Mouse (Mus musculus): ENCODE measurements at regions not wholly inside any gene's neighbourhood (a gene's known extent, or its start where the extent isn't known, plus 50 kb on each side); places are given as distances from the start of the nearest gene placed in this dataset.

GRCm38 (mm10) chr11:113121307-113121706, 339.3 kb downstream of the Sox9 start:
- H3K27me3 ChIP-seq (replicated peaks; ENCODE audit: insufficient read depth, low read length) = no peaks in the 10 kb centered on the region
- H3K27ac ChIP-seq (ENCODE audit: low read length) = no peak overlapping the region
- DNase-seq (ENCODE audit: low spot score) (no peak), ATAC-seq (no peak)
- no peaks in the 10 kb centered on the region for H3K9me3 ChIP-seq (ENCODE audit: low read length)
- 33% methylated on average over 12 of the region's 12 CpGs for WGBS
- no peak overlapping the region for H3K9ac ChIP-seq (replicated peaks; ENCODE audit: low read depth)
- TF ChIP-seq EP300 (IDR thresholded peaks at IDR 0.05) = no peak
- no peak for TF ChIP-seq CTCF (IDR thresholded peaks at IDR 0.05)
- no peak overlapping the region for H3K4me3 ChIP-seq (ENCODE audit: low read depth, low read length)
- H3K4me1 ChIP-seq (ENCODE audit: insufficient read depth, low read depth, low read length) = no peaks in the 10 kb centered on the region; the same call in 1 of the 2 replicates
- H3K4me2 ChIP-seq (replicated peaks; ENCODE audit: low read depth, low read length) = no peak overlapping the region
- H3K36me3 ChIP-seq (ENCODE audit: insufficient read depth, low read length) = no peaks in the 10 kb centered on the region

DNA sequence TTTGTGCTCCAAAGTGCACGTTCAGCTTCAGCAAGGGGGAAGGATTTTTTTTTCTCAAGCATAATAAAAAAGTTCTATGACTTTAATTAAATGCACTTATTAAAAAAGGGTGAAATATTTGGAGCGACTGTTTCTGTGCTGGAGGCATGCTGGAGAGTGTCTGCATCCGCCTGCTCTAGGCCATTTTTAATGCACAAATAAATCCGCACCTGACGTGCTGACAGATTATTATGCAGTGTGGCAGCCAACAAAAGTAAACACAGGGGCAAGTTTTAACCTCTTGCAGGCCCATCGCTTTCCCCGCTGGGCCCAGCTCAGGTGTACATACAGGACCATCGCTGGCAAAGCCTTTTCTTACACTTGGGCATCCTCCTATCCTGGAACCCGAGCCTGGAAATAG, 340.1 kb downstream of the Sox9 start:
- TF ChIP-seq CTCF (IDR thresholded peaks at IDR 0.05) (no peak), EP300 (IDR thresholded peaks at IDR 0.05) (no peak)
- no peak overlapping the region for H3K4me3 ChIP-seq (ENCODE audit: low read depth, low read length)
- no peak for DNase-seq (ENCODE audit: low spot score)
- H3K36me3 ChIP-seq (ENCODE audit: insufficient read depth, low read length) = no peaks in the 10 kb centered on the region
- ATAC-seq = no peak
- no peak overlapping the region for H3K9ac ChIP-seq (replicated peaks; ENCODE audit: low read depth)
- H3K9me3 ChIP-seq (ENCODE audit: low read length) = no peaks in the 10 kb centered on the region
- H3K27me3 ChIP-seq (replicated peaks; ENCODE audit: insufficient read depth, low read length) = no peaks in the 10 kb centered on the region
- no peak overlapping the region for H3K4me2 ChIP-seq (replicated peaks; ENCODE audit: low read depth, low read length)
- no peaks in the 10 kb centered on the region; the same call in 1 of the 2 replicates for H3K4me1 ChIP-seq (ENCODE audit: insufficient read depth, low read depth, low read length)
- no peak overlapping the region for H3K27ac ChIP-seq (ENCODE audit: low read length)
- 43% methylated on average over 9 of the region's 9 CpGs for WGBS

DNA sequence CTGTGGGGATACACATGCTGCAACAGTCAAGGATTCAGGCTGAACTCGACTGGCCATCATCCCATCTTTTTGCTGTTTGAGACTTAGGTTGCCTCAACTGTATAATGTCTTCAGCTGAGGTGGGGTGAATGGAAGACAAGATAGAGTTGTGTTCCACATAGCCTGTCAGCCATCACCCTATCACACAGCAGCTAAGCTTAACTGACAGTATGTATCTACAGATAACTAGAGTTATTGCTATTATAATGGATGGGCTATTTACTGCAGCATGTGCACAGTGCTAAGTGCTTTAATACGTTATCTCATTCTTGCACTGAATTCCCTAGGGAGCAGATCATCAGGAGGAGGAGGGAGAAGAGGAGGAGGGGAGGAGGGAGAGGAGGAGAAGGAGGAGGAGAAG, 340.9 kb downstream of the Sox9 start:
- Histone ChIP-seq H3K36me3 (ENCODE audit: insufficient read depth, low read length) (no peaks in the 10 kb centered on the region), H3K9me3 (ENCODE audit: low read length) (no peaks in the 10 kb centered on the region), H3K4me3 (ENCODE audit: low read depth, low read length) (no peak overlapping the region), H3K27me3 (replicated peaks; ENCODE audit: insufficient read depth, low read length) (no peaks in the 10 kb centered on the region), H3K4me1 (ENCODE audit: insufficient read depth, low read depth, low read length) (no peaks in the 10 kb centered on the region; the same call in 1 of the 2 replicates), H3K4me2 (replicated peaks; ENCODE audit: low read depth, low read length) (no peak overlapping the region), H3K27ac (ENCODE audit: low read length) (no peak overlapping the region), H3K9ac (replicated peaks; ENCODE audit: low read depth) (no peak overlapping the region)
- TF ChIP-seq CTCF (IDR thresholded peaks at IDR 0.05) (no peak), EP300 (IDR thresholded peaks at IDR 0.05) (no peak)
- DNase-seq (ENCODE audit: low spot score) = no peak
- ATAC-seq = no peak
- 25% methylated on average over 2 of the region's 2 CpGs for WGBS

DNA sequence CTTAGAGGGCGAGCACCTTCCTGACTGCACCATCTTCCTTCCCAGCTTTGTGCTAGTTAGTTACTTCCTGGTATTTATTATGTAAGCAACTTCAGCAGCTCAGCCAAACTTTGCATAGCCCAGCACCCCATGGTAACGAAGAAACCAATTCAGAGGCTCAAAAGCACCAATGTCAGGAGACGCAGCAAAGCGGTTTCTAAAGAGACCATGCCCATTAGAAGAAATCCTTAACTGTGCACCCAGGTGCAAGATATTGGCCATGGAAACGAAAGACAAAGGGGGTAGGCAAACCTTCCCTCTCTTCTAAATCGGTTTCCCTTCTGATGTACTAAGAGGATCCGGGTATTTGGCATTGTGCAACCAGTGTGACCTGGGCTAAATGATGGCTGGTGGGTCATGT, 343.8 kb downstream of the Sox9 start:
- Histone ChIP-seq H3K4me1 (ENCODE audit: insufficient read depth, low read depth, low read length) (no peaks in the 10 kb centered on the region; the same call in 1 of the 2 replicates), H3K36me3 (ENCODE audit: insufficient read depth, low read length) (no peaks in the 10 kb centered on the region), H3K27ac (ENCODE audit: low read length) (no peak overlapping the region), H3K27me3 (replicated peaks; ENCODE audit: insufficient read depth, low read length) (no peaks in the 10 kb centered on the region), H3K9ac (replicated peaks; ENCODE audit: low read depth) (no peak overlapping the region), H3K4me2 (replicated peaks; ENCODE audit: low read depth, low read length) (no peak overlapping the region), H3K4me3 (ENCODE audit: low read depth, low read length) (no peak overlapping the region), H3K9me3 (ENCODE audit: low read length) (no peaks in the 10 kb centered on the region)
- DNase-seq (ENCODE audit: low spot score) (no peak), ATAC-seq (no peak)
- 74% methylated on average over 7 of the region's 7 CpGs for WGBS
- TF ChIP-seq EP300 (IDR thresholded peaks at IDR 0.05) (no peak), CTCF (IDR thresholded peaks at IDR 0.05) (no peak)

DNA sequence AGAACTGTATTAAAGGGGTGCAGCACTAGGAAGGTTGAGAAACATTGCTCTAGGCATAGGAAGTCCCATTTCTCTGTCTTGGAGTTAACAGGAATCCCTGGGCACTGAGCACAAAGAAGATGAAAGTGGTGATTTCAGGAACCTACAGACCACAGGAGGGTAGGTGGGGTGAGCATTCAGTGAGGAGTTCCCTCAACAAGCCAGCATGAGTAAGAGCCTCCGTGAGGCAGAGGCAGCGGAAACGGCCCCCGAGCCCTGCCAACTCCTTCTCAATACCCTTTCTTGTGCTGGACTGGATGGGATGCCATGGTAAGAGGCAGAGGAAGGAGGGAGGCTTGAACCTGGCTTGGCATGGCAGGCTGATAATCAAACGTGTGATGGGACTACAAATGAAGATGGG, 347.2 kb downstream of the Sox9 start:
- Histone ChIP-seq H3K27ac (ENCODE audit: low read length) (no peak overlapping the region), H3K4me3 (ENCODE audit: low read depth, low read length) (no peak overlapping the region), H3K36me3 (ENCODE audit: insufficient read depth, low read length) (no peaks in the 10 kb centered on the region), H3K4me2 (replicated peaks; ENCODE audit: low read depth, low read length) (no peak overlapping the region), H3K9ac (replicated peaks; ENCODE audit: low read depth) (no peak overlapping the region), H3K27me3 (replicated peaks; ENCODE audit: insufficient read depth, low read length) (no peaks in the 10 kb centered on the region), H3K9me3 (ENCODE audit: low read length) (no peaks in the 10 kb centered on the region), H3K4me1 (ENCODE audit: insufficient read depth, low read depth, low read length) (peaks cover 6% of the 10 kb centered on the region; the same call in 1 of the 2 replicates)
- no peak for DNase-seq (ENCODE audit: low spot score)
- 68% methylated on average over 5 of the region's 5 CpGs for WGBS
- no peak for TF ChIP-seq EP300 (IDR thresholded peaks at IDR 0.05)
- TF ChIP-seq CTCF (IDR thresholded peaks at IDR 0.05) = no peak
- no peak for ATAC-seq

GRCm38 (mm10) chr11:113129975-113130374, 348.0 kb downstream of the Sox9 start:
- no peaks in the 10 kb centered on the region for H3K27me3 ChIP-seq (replicated peaks; ENCODE audit: insufficient read depth, low read length)
- H3K4me1 ChIP-seq (ENCODE audit: insufficient read depth, low read depth, low read length) = peaks cover 6% of the 10 kb centered on the region; the same call in 1 of the 2 replicates
- H3K4me2 ChIP-seq (replicated peaks; ENCODE audit: low read depth, low read length) = no peak overlapping the region
- H3K4me3 ChIP-seq (ENCODE audit: low read depth, low read length) = no peak overlapping the region
- TF ChIP-seq CTCF (IDR thresholded peaks at IDR 0.05) (no peak), EP300 (IDR thresholded peaks at IDR 0.05) (no peak)
- WGBS = 91% methylated on average over 7 of the region's 7 CpGs
- H3K36me3 ChIP-seq (ENCODE audit: insufficient read depth, low read length) = no peaks in the 10 kb centered on the region
- no peaks in the 10 kb centered on the region for H3K9me3 ChIP-seq (ENCODE audit: low read length)
- H3K27ac ChIP-seq (ENCODE audit: low read length) = no peak overlapping the region
- ATAC-seq (no peak), DNase-seq (ENCODE audit: low spot score) (no peak)
- no peak overlapping the region for H3K9ac ChIP-seq (replicated peaks; ENCODE audit: low read depth)

Measured in lung, postnatal 0 days (tissue).